In the genomic region with DNA sequence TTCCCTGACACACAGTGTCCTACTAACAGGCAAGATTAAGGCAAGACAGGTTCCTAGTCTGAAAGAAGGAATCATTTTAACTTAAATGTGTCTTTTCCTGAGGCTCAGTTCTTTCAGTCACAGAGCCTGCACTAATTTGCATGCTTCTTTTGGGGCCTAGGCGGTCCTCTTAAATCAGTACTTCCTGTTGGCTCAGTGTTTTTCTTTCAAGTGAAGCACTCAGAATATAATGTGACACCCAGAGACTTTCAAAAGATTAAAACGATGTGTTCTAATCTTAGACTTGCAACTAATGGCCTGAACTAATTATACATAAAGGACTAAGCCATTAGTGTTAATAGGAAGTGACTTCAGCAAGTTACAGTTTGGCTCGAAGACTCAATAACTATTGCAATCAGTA, we compare ENCODE assay signal across 20 mouse cellular contexts. TPM values are rescaled to one million over a fixed set of nuclear protein-coding genes. Genes with fewer than 3 reads are reported as not detected.
A peak's percentile ranks its signal among the peaks of the same experiment; 100 is the strongest.
DNase-seq lines count a peak whose midpoint lies in the region; ATAC-seq and TF ChIP-seq lines count a peak whose summit lies in the region.
"Had no signal": no experiment of that assay in that cellular context is flagged by ENCODE, and none has a peak within 500 bp of the region (broad histone marks: within the 10 kb centered on the region; RNA-seq: fewer than 3 reads in every experiment).

No protein-coding gene starts in this region.

- no peaks in the 10 kb centered on the region for H3K9me3 ChIP-seq in heart, embryonic 12.5 days (replicated peaks)
- H3K9me3 ChIP-seq: embryonic facial prominence, embryonic 15.5 days; forebrain, embryonic 15.5 days had no signal

- no peak for TF ChIP-seq POLR2A in lung, adult 2 months (IDR thresholded peaks at IDR 0.05; ENCODE audit: borderline replicate concordance, extremely low read depth, low read depth, low read length)

- H3K4me3 ChIP-seq in lung, adult 2 months (replicated peaks; ENCODE audit: extremely low read depth, low read depth, low read length), result no peak overlapping the region
- H3K4me3 ChIP-seq in heart, embryonic 12.5 days, result no peak overlapping the region
- H3K4me3 ChIP-seq: embryonic facial prominence, embryonic 15.5 days; forebrain, embryonic 15.5 days; heart, adult 2 months had no signal

- no peak overlapping the region for H3K4me2 ChIP-seq in heart, embryonic 12.5 days
- H3K4me2 ChIP-seq: embryonic facial prominence, embryonic 15.5 days; forebrain, embryonic 15.5 days; heart, embryonic 11.5 days had no signal

- no peak overlapping the region for H3K9ac ChIP-seq in heart, embryonic 12.5 days
- H3K9ac ChIP-seq: embryonic facial prominence, embryonic 15.5 days; forebrain, embryonic 15.5 days had no signal

- H3K27ac ChIP-seq in heart, embryonic 12.5 days (ENCODE audit: poor library complexity, severe bottlenecking), result no peak overlapping the region
- H3K27ac ChIP-seq: embryonic facial prominence, embryonic 15.5 days; heart, adult 2 months had no signal

- peak; percentile 28 for ATAC-seq in inflammation-experienced regulatory T-cells, adult 6 months
- no peak for ATAC-seq in heart, embryonic 12.5 days (ENCODE audit: insufficient number of reproducible peaks, low FRiP score)
- ATAC-seq in erythroblast, adult 5-6 weeks (replicated peaks; ENCODE audit: low FRiP score, poor library complexity, severe bottlenecking), result no peak
- ATAC-seq: forebrain, embryonic 15.5 days; intestine, postnatal 0 days had no signal

- 50% methylated on average over 3 of the region's 3 CpGs for WGBS in lung, adult 2 months
- 51% methylated on average over 3 of the region's 3 CpGs for WGBS in heart, embryonic 12.5 days

- DNase-seq in lung, postnatal 36 days, result peak; percentile 14
- no peak for DNase-seq in lung, adult 2 months
- DNase-seq in A20 (ENCODE audit: low read depth, low spot score), result peak; percentile 65
- peak; percentile 4 for DNase-seq in CD4-positive, CD25-positive, alpha-beta regulatory T cell, adult 2 months (ENCODE audit: low read depth, low spot score)
- DNase-seq: adrenal gland, postnatal 10 days; cerebellum, adult 11 months; cerebellum, adult 8-10 months; cerebellum, postnatal 14 days; embryo, embryonic 11 days; gastrocnemius, postnatal 10 days; heart, adult 2 months; heart, postnatal 36 days had no signal

- no peaks in the 10 kb centered on the region for H3K27me3 ChIP-seq in heart, embryonic 12.5 days (replicated peaks)
- H3K27me3 ChIP-seq: embryonic facial prominence, embryonic 15.5 days; forebrain, embryonic 15.5 days had no signal

- peaks cover 2% of the 10 kb centered on the region; the same call in 1 of the 2 replicates for H3K4me1 ChIP-seq in lung, adult 2 months (ENCODE audit: control insufficient read depth, insufficient read depth, low read length)
- no peaks in the 10 kb centered on the region for H3K4me1 ChIP-seq in heart, embryonic 12.5 days (replicated peaks)
- H3K4me1 ChIP-seq: embryonic facial prominence, embryonic 15.5 days had no signal

- no peaks in the 10 kb centered on the region for H3K36me3 ChIP-seq in heart, embryonic 12.5 days
- H3K36me3 ChIP-seq: embryonic facial prominence, embryonic 15.5 days; forebrain, embryonic 15.5 days had no signal

- no peak for TF ChIP-seq CTCF in lung, adult 2 months (IDR thresholded peaks at IDR 0.05; ENCODE audit: insufficient read depth, low read length)

RNA-seq across cellular contexts. Expression of gene Osbpl6, which starts 23.0 kb away (rescaled TPM):
- 64.5 and 74.9 TPM in 2 replicates for polyA plus RNA-seq in lung, adult 2 months (2012; rRNA removed)
- polyA plus RNA-seq in inflammation-experienced regulatory T-cells, adult 6 months (2017; shearing (Covaris generic)), result under 1 TPM in 1 of 3 experiments, not detected in 2; 0.09 TPM
- 6.8 and 7.2 TPM in 2 replicates for polyA plus RNA-seq in heart, embryonic 12.5 days (2016; fragmentation: Nextera tagmentation; extraction: Ambion mirVana)
- total RNA-seq in erythroblast, adult 5-6 weeks (2015; ENCODE audit: low replicate concordance), result not detected in 2 replicates
- total RNA-seq in erythroblast, adult 5-6 weeks (2017; ENCODE audit: low replicate concordance), result 0.14 TPM in 1 of 2 replicates, not detected in the other
- total RNA-seq: common myeloid progenitor, adult 5-6 weeks had no signal

RNA-seq across cellular contexts. Expression of gene Rbm45, which starts 59.5 kb away (rescaled TPM):
- polyA plus RNA-seq in lung, adult 2 months (2012; rRNA removed), result 9.5 and 12.0 TPM in 2 replicates
- polyA plus RNA-seq in inflammation-experienced regulatory T-cells, adult 6 months (2017; shearing (Covaris generic)), result 10 to 100 TPM in 2 of 3 experiments, 1 to 10 TPM in 1; 5.3 to 16.1 (median 15.3) TPM
- 14.2 and 14.9 TPM in 2 replicates for polyA plus RNA-seq in heart, embryonic 12.5 days (2016; fragmentation: Nextera tagmentation; extraction: Ambion mirVana)
- 1.3 and 4.4 TPM in 2 replicates for total RNA-seq in erythroblast, adult 5-6 weeks (2015; ENCODE audit: low replicate concordance)
- 12.0 and 17.1 TPM in 2 replicates for total RNA-seq in erythroblast, adult 5-6 weeks (2017; ENCODE audit: low replicate concordance)
